Mouse (Mus musculus) CH12F3 (cell line): ENCODE data around the gene Sh3bgrl3.

Source experiments
- in situ Hi-C: fragments of 300-500 bp; cut with MboI; formaldehyde crosslinking; loops from 2 replicates; pipeline ENCODE4 v1.14.3; 2020; ENCODE audit warnings: low sequenced_read_pairs

Sh3bgrl3 gene

DNA sequence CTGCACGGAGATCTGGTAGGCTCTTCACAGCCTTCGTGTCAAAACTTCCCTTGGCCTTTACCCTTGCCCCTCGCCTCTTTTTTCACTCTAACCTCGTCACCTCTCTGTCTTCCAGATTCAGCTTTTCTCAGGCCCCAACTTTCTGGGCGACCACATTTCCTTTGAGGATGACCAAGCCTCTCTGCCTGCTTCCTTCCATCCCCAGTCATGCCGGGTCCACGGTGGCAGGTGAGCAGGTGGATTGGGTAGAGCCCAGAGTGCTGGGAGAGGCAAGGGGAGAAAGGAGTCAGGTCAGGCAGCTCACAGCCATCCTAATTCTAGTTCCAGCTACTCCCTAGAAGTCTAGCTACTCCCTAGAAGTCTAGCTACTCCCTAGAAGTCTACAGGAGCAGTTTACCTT, 46.1 kb downstream of the Sh3bgrl3 start:
- in situ Hi-C loops, result no loop called here

DNA sequence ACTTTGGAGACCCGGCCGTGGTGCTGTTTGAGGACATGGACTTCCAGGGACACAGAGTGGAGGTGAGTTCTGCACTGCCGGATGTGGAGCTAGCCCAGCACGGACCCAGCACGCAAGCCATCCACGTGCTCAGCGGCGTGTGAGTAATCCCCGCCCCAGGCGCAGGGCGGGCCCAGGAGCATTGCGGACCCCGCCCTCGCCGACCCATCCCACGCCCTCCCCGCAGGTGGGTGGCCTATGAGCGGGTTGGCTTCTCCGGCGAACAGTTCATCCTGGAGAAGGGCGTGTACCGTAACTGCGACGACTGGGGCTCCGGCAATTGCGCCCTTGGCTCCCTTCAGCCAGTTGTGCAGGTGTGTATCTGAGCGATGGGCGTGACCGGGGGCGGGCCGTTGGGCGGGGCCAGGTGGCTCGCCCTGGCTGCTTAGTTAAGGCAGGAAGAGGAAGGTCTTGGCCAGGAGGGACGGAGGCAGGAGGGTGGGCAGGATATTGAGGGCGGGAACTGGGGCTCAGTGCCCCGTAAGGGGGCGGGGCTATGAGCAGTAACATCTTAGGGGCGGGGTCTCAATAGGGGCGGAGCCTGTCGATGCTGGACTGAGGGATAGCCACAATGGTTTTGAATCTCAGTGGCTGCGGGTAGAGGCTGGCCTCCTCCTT, 46.7 kb downstream of the Sh3bgrl3 start:
- in situ Hi-C loops, result no loop called here

DNA sequence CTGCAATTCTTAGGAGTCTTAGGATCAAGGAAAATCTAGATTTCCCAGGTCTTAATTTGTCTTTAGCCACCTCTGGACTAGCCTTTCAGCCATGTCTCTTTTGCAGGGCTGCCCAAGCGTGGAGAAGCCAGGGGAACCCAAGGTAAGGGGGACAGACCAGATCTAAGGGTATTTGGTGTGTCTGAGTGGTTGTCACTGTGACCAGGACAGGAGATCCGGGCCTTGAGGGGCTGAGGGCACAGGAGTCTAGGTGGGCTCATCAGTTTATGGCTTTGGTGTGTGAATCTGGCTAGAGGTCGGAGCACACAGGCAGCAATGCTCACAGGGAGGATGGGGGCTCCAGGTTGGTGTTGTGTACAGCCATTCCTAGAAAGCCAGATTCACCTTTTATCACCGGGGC, 47.9 kb downstream of the Sh3bgrl3 start:
- in situ Hi-C loops, result no loop called here

DNA sequence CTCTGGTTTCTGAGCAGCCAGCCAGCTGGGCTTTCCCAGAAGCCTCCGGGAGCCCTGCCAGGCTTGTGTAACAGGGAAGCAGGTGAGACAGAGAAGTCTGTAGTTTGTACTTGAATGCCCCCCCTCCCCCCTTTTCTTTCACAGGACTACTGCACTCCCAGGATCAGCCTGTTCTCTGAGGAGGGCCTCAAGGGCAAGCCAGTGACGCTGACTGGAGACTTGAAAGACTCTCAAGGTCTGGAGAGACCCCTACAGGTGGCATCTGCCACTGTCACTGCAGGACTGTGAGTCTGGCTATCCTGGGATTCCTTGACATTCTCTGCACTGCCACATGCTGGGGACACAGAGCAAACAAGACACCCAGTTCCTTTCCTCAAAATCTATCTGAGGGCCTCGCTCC, 49.9 kb downstream of the Sh3bgrl3 start:
- in situ Hi-C loops, result no loop called here
